Mouse (Mus musculus) right cerebral cortex, postnatal 14 days (tissue): ENCODE data around the gene Rflnb.

ENCODE experiments used
- DNase-seq: peaks from one replicate; pipeline ENCODE4 v3.0.0; 2022

The Rflnb gene

DNA sequence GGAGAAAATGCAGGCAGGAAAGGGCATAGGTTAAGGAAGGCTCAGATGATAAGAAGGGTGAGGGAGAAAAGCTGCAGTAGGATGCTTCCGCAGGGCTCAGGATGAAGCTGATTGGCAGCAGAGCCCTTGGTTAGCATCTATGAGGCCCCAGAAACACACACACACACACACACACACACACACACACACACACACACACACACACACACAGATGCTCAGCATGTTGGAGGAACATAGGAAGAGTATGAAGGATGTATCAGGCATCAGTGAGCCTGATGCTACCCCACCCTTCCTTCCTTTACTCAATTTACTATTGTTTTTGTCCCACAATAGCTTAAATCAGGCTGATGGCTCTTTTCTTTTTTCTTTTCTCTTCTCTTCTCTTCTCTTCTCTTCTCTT lies 43.0 kb downstream of the Rflnb start:
- no peak for DNase-seq

GRCm38 (mm10) chr11:75983194-75983593 lies 44.4 kb downstream of the Rflnb start:
- no peak for DNase-seq

DNA sequence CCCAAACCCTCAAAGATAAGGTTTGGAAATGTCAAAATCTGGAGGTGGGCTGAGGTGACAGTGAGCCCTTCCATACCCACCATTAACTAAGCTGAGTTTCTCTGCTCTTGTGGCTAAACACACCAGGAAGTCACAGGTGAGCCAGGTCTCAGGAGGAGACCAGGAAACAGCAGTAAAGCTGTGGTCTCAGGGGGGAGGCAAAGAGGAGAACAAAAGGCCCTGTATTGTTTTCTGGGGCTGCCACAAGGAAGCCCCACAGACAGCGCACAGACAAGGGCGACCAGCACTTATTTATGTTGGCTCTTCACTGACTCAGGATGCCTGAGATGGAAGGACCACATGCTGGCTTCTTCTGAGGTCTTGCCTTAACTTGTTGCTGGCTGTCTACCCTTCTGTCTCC lies 47.2 kb downstream of the Rflnb start:
- no peak for DNase-seq

GRCm38 (mm10) chr11:75978051-75978450 lies 49.5 kb downstream of the Rflnb start:
- DNase-seq: no peak

DNA sequence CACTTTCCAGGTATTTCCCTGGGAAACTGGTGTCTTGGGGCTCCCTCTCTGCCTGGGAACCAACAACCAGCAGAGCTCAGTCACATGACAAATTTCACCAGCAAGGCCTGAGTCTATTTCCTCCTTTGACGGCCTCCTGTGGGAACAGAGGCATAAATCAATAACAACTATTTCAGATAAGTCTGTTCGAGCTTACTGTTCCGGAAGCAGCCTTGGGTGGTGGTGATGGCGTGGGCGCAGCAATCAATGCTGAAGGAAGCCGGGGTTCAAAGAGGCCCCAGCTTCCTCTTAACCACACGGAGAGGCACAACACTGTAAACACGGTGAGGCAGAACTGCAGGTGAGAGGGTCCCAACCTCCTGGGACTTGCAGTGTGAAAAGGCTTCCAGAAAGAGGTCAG lies 50.8 kb downstream of the Rflnb start:
- DNase-seq: no peak

GRCm38 (mm10) chr11:75973988-75974387 lies 53.6 kb downstream of the Rflnb start:
- no peak for DNase-seq

DNA sequence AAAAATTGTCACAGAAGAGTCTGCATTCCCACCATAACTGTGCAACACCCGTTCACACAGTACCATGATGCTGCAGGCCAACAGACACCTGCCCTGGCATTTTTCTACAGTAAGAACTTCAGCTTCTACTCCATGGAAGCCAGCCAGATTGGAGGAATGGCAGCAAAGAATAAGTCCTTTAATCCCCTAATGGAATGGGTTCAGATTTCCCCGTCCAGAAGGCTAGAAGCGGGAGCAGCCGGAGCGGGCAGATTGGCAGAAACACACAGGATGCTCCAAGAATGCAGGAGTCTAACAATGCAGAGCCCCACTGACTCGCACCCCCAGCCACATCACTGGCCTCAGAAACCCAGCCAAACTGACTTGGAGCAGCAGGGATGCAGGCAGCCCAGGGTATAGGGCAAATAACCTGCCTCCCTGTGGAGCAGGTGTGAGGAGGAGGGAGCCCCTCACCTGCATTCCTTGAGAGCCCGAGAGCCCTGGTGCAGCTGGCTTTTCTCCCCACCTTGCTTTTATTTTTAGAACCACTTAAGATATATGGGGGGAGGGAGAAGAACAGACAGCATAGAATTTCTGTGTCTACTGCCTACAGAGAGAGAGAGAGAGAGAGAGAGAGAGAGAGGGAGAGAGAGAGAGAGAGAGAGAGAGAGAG lies 54.5 kb downstream of the Rflnb start:
- no peak for DNase-seq

GRCm38 (mm10) chr11:75972188-75972587 lies 55.4 kb downstream of the Rflnb start:
- DNase-seq: no peak

GRCm38 (mm10) chr11:75970629-75971028 lies 57.0 kb downstream of the Rflnb start:
- DNase-seq: no peak
